Mouse (Mus musculus): Measurements from ENCODE around the gene Shroom3. TPM values are rescaled to one million over a fixed set of nuclear protein-coding genes. Genes with fewer than 3 reads are reported as not detected.
A peak's percentile ranks its signal among the peaks of the same experiment; 100 is the strongest.

Shroom3 gene
- polyA plus RNA-seq, 1 experiment from 2014 or later: 2.9 TPM

- peak; percentile 86 for ATAC-seq (ENCODE audit: low read depth)
- no peak overlapping the region for H3K27ac ChIP-seq (ENCODE audit: low read depth, low read length)
- no peaks in the 10 kb centered on the region for H3K36me3 ChIP-seq (ENCODE audit: control insufficient read depth, insufficient read depth, low read length)
- peak overlapping the region; percentile 29 for H3K9ac ChIP-seq (replicated peaks; ENCODE audit: low read depth, low read length)
- H3K4me2 ChIP-seq (ENCODE audit: low read depth, low read length): peak overlapping the region; percentile 47
- peaks cover 6% of the 10 kb centered on the region; the same call in 1 of the 2 replicates for H3K4me1 ChIP-seq (ENCODE audit: control insufficient read depth, insufficient read depth, low read length)
- H3K9me3 ChIP-seq (ENCODE audit: control insufficient read depth, low read length): no peaks in the 10 kb centered on the region
- 2% methylated on average over 28 of the region's 28 CpGs for WGBS
- H3K4me3 ChIP-seq (ENCODE audit: low read depth, low read length): peak overlapping the region; percentile 25
- no peaks in the 10 kb centered on the region for H3K27me3 ChIP-seq (ENCODE audit: control insufficient read depth, insufficient read depth, low read length)
Measured at GRCm38 (mm10) chr5:92808503-92809415, 125.5 kb downstream of the Shroom3 start.

- Histone ChIP-seq H3K4me1 (ENCODE audit: control insufficient read depth, insufficient read depth, low read length) (peaks cover 6% of the 10 kb centered on the region; the same call in 1 of the 2 replicates), H3K4me2 (ENCODE audit: low read depth, low read length) (peak overlapping the region; percentile 47), H3K27ac (ENCODE audit: low read depth, low read length) (no peak overlapping the region), H3K27me3 (ENCODE audit: control insufficient read depth, insufficient read depth, low read length) (no peaks in the 10 kb centered on the region), H3K36me3 (ENCODE audit: control insufficient read depth, insufficient read depth, low read length) (no peaks in the 10 kb centered on the region), H3K9ac (replicated peaks; ENCODE audit: low read depth, low read length) (peak overlapping the region; percentile 29; the same call in 1 of the 2 replicates), H3K4me3 (ENCODE audit: low read depth, low read length) (peak overlapping the region; percentile 25), H3K9me3 (ENCODE audit: control insufficient read depth, low read length) (no peaks in the 10 kb centered on the region)
- 20% methylated on average over 13 of the region's 13 CpGs for WGBS
- ATAC-seq (ENCODE audit: low read depth): no peak
Measured at GRCm38 (mm10) chr5:92809416-92809750, 126.1 kb downstream of the Shroom3 start.

- peak; percentile 67; the same call in 1 of the 2 replicates for ATAC-seq (ENCODE audit: low read depth)
- Histone ChIP-seq H3K9ac (replicated peaks; ENCODE audit: low read depth, low read length) (no peak overlapping the region), H3K36me3 (ENCODE audit: control insufficient read depth, insufficient read depth, low read length) (no peaks in the 10 kb centered on the region), H3K27me3 (ENCODE audit: control insufficient read depth, insufficient read depth, low read length) (no peaks in the 10 kb centered on the region), H3K9me3 (ENCODE audit: control insufficient read depth, low read length) (no peaks in the 10 kb centered on the region), H3K4me3 (ENCODE audit: low read depth, low read length) (no peak overlapping the region), H3K4me2 (ENCODE audit: low read depth, low read length) (no peak overlapping the region), H3K4me1 (ENCODE audit: control insufficient read depth, insufficient read depth, low read length) (peaks cover 6% of the 10 kb centered on the region; the same call in 1 of the 2 replicates), H3K27ac (ENCODE audit: low read depth, low read length) (no peak overlapping the region)
- 8% methylated on average over 9 of the region's 9 CpGs for WGBS
Measured at GRCm38 (mm10) chr5:92810922-92811533, 127.8 kb downstream of the Shroom3 start.

- H3K4me3 ChIP-seq (ENCODE audit: low read depth, low read length): no peak overlapping the region
- no peak overlapping the region for H3K27ac ChIP-seq (ENCODE audit: low read depth, low read length)
- H3K4me1 ChIP-seq (ENCODE audit: control insufficient read depth, insufficient read depth, low read length): peaks cover 6% of the 10 kb centered on the region; the same call in 1 of the 2 replicates
- no peaks in the 10 kb centered on the region for H3K9me3 ChIP-seq (ENCODE audit: control insufficient read depth, low read length)
- H3K9ac ChIP-seq (replicated peaks; ENCODE audit: low read depth, low read length): no peak overlapping the region
- H3K36me3 ChIP-seq (ENCODE audit: control insufficient read depth, insufficient read depth, low read length): no peaks in the 10 kb centered on the region
- ATAC-seq (ENCODE audit: low read depth): no peak
- H3K4me2 ChIP-seq (ENCODE audit: low read depth, low read length): no peak overlapping the region
- WGBS: 34% methylated on average over 7 of the region's 7 CpGs
- no peaks in the 10 kb centered on the region for H3K27me3 ChIP-seq (ENCODE audit: control insufficient read depth, insufficient read depth, low read length)
Measured at GRCm38 (mm10) chr5:92811761-92812160, 128.5 kb downstream of the Shroom3 start.

- H3K36me3 ChIP-seq (ENCODE audit: control insufficient read depth, insufficient read depth, low read length): no peaks in the 10 kb centered on the region
- no peak overlapping the region for H3K9ac ChIP-seq (replicated peaks; ENCODE audit: low read depth, low read length)
- H3K4me1 ChIP-seq (ENCODE audit: control insufficient read depth, insufficient read depth, low read length): peaks cover 6% of the 10 kb centered on the region; the same call in 1 of the 2 replicates
- no peaks in the 10 kb centered on the region for H3K9me3 ChIP-seq (ENCODE audit: control insufficient read depth, low read length)
- WGBS: 6% methylated on average over 8 of the region's 8 CpGs
- H3K27me3 ChIP-seq (ENCODE audit: control insufficient read depth, insufficient read depth, low read length): no peaks in the 10 kb centered on the region
- no peak overlapping the region for H3K4me3 ChIP-seq (ENCODE audit: low read depth, low read length)
- no peak for ATAC-seq (ENCODE audit: low read depth)
- no peak overlapping the region for H3K27ac ChIP-seq (ENCODE audit: low read depth, low read length)
- no peak overlapping the region for H3K4me2 ChIP-seq (ENCODE audit: low read depth, low read length)
Measured at GRCm38 (mm10) chr5:92812936-92813335, 129.7 kb downstream of the Shroom3 start.

GRCm38 (mm10) chr5:92813562-92813961, 130.3 kb downstream of the Shroom3 start:
- Histone ChIP-seq H3K36me3 (ENCODE audit: control insufficient read depth, insufficient read depth, low read length) (no peaks in the 10 kb centered on the region), H3K4me1 (ENCODE audit: control insufficient read depth, insufficient read depth, low read length) (peaks cover 6% of the 10 kb centered on the region; the same call in 1 of the 2 replicates), H3K4me3 (ENCODE audit: low read depth, low read length) (no peak overlapping the region), H3K27ac (ENCODE audit: low read depth, low read length) (no peak overlapping the region), H3K27me3 (ENCODE audit: control insufficient read depth, insufficient read depth, low read length) (no peaks in the 10 kb centered on the region), H3K9ac (replicated peaks; ENCODE audit: low read depth, low read length) (no peak overlapping the region), H3K4me2 (ENCODE audit: low read depth, low read length) (no peak overlapping the region), H3K9me3 (ENCODE audit: control insufficient read depth, low read length) (no peaks in the 10 kb centered on the region)
- ATAC-seq (ENCODE audit: low read depth): no peak
- WGBS: 73% methylated on average over 5 of the region's 5 CpGs

- H3K4me3 ChIP-seq (ENCODE audit: low read depth, low read length): no peak overlapping the region
- no peak overlapping the region for H3K9ac ChIP-seq (replicated peaks; ENCODE audit: low read depth, low read length)
- no peaks in the 10 kb centered on the region for H3K27me3 ChIP-seq (ENCODE audit: control insufficient read depth, insufficient read depth, low read length)
- no peak overlapping the region for H3K27ac ChIP-seq (ENCODE audit: low read depth, low read length)
- H3K9me3 ChIP-seq (ENCODE audit: control insufficient read depth, low read length): no peaks in the 10 kb centered on the region
- no peaks in the 10 kb centered on the region for H3K4me1 ChIP-seq (ENCODE audit: control insufficient read depth, insufficient read depth, low read length)
- H3K36me3 ChIP-seq (ENCODE audit: control insufficient read depth, insufficient read depth, low read length): no peaks in the 10 kb centered on the region
- no peak for ATAC-seq (ENCODE audit: low read depth)
- WGBS: 93% methylated on average over 3 of the region's 3 CpGs
- H3K4me2 ChIP-seq (ENCODE audit: low read depth, low read length): no peak overlapping the region
Measured at GRCm38 (mm10) chr5:92814621-92815020, 131.4 kb downstream of the Shroom3 start.

- H3K27me3 ChIP-seq (ENCODE audit: control insufficient read depth, insufficient read depth, low read length): no peaks in the 10 kb centered on the region
- 41% methylated on average over 11 of the region's 11 CpGs for WGBS
- no peaks in the 10 kb centered on the region for H3K4me1 ChIP-seq (ENCODE audit: control insufficient read depth, insufficient read depth, low read length)
- peak; percentile 77 for ATAC-seq (ENCODE audit: low read depth)
- H3K4me3 ChIP-seq (ENCODE audit: low read depth, low read length): no peak overlapping the region
- H3K36me3 ChIP-seq (ENCODE audit: control insufficient read depth, insufficient read depth, low read length): no peaks in the 10 kb centered on the region
- H3K9ac ChIP-seq (replicated peaks; ENCODE audit: low read depth, low read length): no peak overlapping the region
- peak overlapping the region; percentile 44; the same call in 1 of the 2 replicates for H3K27ac ChIP-seq (ENCODE audit: low read depth, low read length)
- no peak overlapping the region for H3K4me2 ChIP-seq (ENCODE audit: low read depth, low read length)
- no peaks in the 10 kb centered on the region for H3K9me3 ChIP-seq (ENCODE audit: control insufficient read depth, low read length)
Measured at GRCm38 (mm10) chr5:92817122-92817822, 134.0 kb downstream of the Shroom3 start.
